Mouse (Mus musculus): Measurements from ENCODE around the gene Atg4b.

DNA sequence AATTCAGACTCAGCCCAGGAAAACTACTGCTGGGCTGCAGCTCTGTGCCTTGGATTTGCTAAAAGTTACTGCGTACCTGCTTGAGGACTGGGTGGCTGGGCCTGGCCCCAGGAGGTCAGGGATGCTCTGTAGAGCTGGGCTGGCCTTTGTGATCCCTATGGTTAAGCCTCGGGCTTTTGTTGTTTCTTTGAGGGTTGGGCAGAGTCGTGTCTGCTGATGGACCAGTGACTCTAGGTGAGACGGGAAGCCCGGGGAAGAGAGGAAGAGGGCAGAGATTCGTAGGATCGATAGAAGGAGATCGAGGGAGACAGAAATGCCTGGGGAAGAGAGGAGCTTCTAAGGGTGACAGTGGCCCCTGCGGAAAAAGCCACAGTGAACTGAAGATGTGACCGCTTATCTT, 73.3 kb downstream of the Atg4b start, which contains the start of gene D2hgdh:
- TF ChIP-seq ZC3H11A (IDR thresholded peaks at IDR 0.05; ENCODE audit: borderline replicate concordance, low read depth, low read length) = no peak
- TF ChIP-seq CHD2 (IDR thresholded peaks at IDR 0.05; ENCODE audit: low read depth, low read length) = no peak
